Mouse (Mus musculus) lung, embryonic 16.5 days (tissue): ENCODE data around the gene Irak1. TPM values are rescaled to one million over a fixed set of nuclear protein-coding genes. Genes with fewer than 3 reads are reported as not detected.
A peak's percentile ranks its signal among the peaks of the same experiment; 100 is the strongest.

Experiments
- ATAC-seq: fragments of 200-750 bp; cut with Nextera tagmentation; 2 replicates; pipeline ENCODE4 v1.8.0; 2017; ENCODE audit warnings: low read depth, mild to moderate bottlenecking, moderate library complexity
- H3K27ac ChIP-seq: fragments of 300-500 bp; sonication (generic); 2 replicates; pipeline ENCODE4 v1.5.1; 2014; ENCODE audit warnings: mild to moderate bottlenecking, control low read depth, low read length
- H3K27me3 ChIP-seq: fragments of 300-500 bp; sonication (generic); 2 replicates; pipeline ENCODE4 v1.6.1; 2014; ENCODE audit warnings: low read depth, low read length, mixed read lengths; ENCODE audit not compliant: control insufficient read depth, insufficient read depth
- H3K36me3 ChIP-seq: fragments of 300-500 bp; sonication (generic); 2 replicates; pipeline ENCODE4 v1.6.1; 2014; ENCODE audit warnings: low read length; ENCODE audit not compliant: control insufficient read depth, insufficient read depth
- H3K4me1 ChIP-seq: fragments of 300-500 bp; sonication (generic); replicated peaks from 2 replicates; pipeline ENCODE4 v1.6.1; 2014; ENCODE audit warnings: low read length, mixed read lengths; ENCODE audit not compliant: control insufficient read depth, insufficient read depth
- H3K4me2 ChIP-seq: fragments of 300-500 bp; sonication (generic); 2 replicates; pipeline ENCODE4 v1.6.1; 2014; ENCODE audit warnings: low read depth, low read length, control low read depth
- H3K4me3 ChIP-seq: fragments of 300-500 bp; sonication (generic); 2 replicates; pipeline ENCODE4 v1.5.1; 2014; ENCODE audit warnings: mild to moderate bottlenecking, low read length, control low read depth
- H3K9ac ChIP-seq: fragments of 300-500 bp; sonication (generic); 2 replicates; pipeline ENCODE4 v1.6.1; 2014; ENCODE audit warnings: low read length, control low read depth
- H3K9me3 ChIP-seq: fragments of 300-500 bp; sonication (generic); 2 replicates; pipeline ENCODE4 v1.6.1; 2016; ENCODE audit warnings: low read length; ENCODE audit not compliant: control insufficient read depth
- WGBS: fragments of 180-500 bp; shearing (Covaris S2); extraction: QIAGEN DNeasy Blood & Tissue Kit; methylation state at CpG from one replicate; pipeline ENCODE4 v1.1.7; 2014; 5-methylcytosine and 5-hydroxymethylcytosine counted together
- polyA plus RNA-seq: library from polyadenylated mRNA; unstranded; fragments of >200 nt; fragmentation: Nextera tagmentation; extraction: Ambion mirVana; gene quantifications from 2 replicates; pipeline ENCODE4 v1.2.1, GENCODE M21; 2015

The Irak1 gene
- polyA plus RNA-seq, 1 experiment from 2014 or later, result 61.6 TPM

GRCm38 (mm10) chrX:74006401-74006800 lies 17.3 kb downstream of the Irak1 start:
- H3K27me3 ChIP-seq, result no peaks in the 10 kb centered on the region; the same call in 1 of the 2 replicates
- H3K4me2 ChIP-seq, result no peak overlapping the region
- ATAC-seq, result no peak
- no peak overlapping the region for H3K4me3 ChIP-seq
- H3K4me1 ChIP-seq, result no peaks in the 10 kb centered on the region
- H3K27ac ChIP-seq, result no peak overlapping the region
- H3K9ac ChIP-seq, result no peak overlapping the region
- H3K36me3 ChIP-seq, result no peaks in the 10 kb centered on the region
- WGBS, result 79% methylated on average over 21 of the region's 21 CpGs
- no peaks in the 10 kb centered on the region for H3K9me3 ChIP-seq

- Histone ChIP-seq H3K36me3 (no peaks in the 10 kb centered on the region), H3K4me3 (no peak overlapping the region), H3K27ac (no peak overlapping the region), H3K9me3 (no peaks in the 10 kb centered on the region), H3K27me3 (no peaks in the 10 kb centered on the region; the same call in 1 of the 2 replicates), H3K9ac (no peak overlapping the region), H3K4me2 (no peak overlapping the region), H3K4me1 (no peaks in the 10 kb centered on the region)
- WGBS, result 67% methylated on average over 2 of the region's 2 CpGs
- ATAC-seq, result no peak
Measured at GRCm38 (mm10) chrX:74003644-74004043, 20.1 kb downstream of the Irak1 start.

GRCm38 (mm10) chrX:74001024-74001423 lies 22.7 kb downstream of the Irak1 start:
- Histone ChIP-seq H3K4me2 (no peak overlapping the region), H3K4me3 (no peak overlapping the region), H3K27ac (no peak overlapping the region), H3K27me3 (no peaks in the 10 kb centered on the region), H3K9me3 (no peaks in the 10 kb centered on the region), H3K36me3 (no peaks in the 10 kb centered on the region), H3K9ac (no peak overlapping the region), H3K4me1 (no peaks in the 10 kb centered on the region)
- 65% methylated on average over 3 of the region's 3 CpGs for WGBS
- no peak for ATAC-seq

GRCm38 (mm10) chrX:73998911-73999869 lies 24.5 kb downstream of the Irak1 start:
- H3K36me3 ChIP-seq, result no peaks in the 10 kb centered on the region
- no peaks in the 10 kb centered on the region for H3K4me1 ChIP-seq
- H3K27me3 ChIP-seq, result no peaks in the 10 kb centered on the region
- H3K9me3 ChIP-seq, result no peaks in the 10 kb centered on the region
- ATAC-seq, result peak; percentile 89
- no peak overlapping the region for H3K4me2 ChIP-seq
- 31% methylated on average over 8 of the region's 8 CpGs for WGBS
- H3K27ac ChIP-seq, result no peak overlapping the region
- no peak overlapping the region for H3K9ac ChIP-seq
- H3K4me3 ChIP-seq, result no peak overlapping the region

DNA sequence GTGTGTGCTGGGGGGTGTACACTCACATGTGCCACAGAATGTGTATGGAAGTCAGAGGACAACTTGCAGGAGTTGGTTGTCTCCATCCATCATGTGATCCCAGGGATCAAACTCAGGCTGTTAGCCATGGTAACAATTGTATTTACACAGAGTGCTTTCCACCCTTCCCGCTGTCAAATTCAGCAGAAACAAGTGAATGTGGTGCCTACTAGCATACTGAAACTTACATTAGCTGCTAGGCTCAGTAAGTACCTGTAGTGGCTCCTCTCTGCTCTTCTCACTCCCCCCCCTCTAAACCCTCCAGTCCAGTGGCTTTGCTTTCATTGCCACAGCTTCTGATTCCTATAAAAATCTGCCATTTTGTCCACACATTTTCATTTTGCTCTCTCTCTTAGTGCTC lies 45.9 kb downstream of the Irak1 start:
- no peak overlapping the region for H3K4me3 ChIP-seq
- 54% methylated on average over 1 of the region's 1 CpGs for WGBS

GRCm38 (mm10) chrX:73976283-73976682 lies 47.4 kb downstream of the Irak1 start:
- H3K9me3 ChIP-seq, result no peaks in the 10 kb centered on the region
- WGBS, result 84% methylated on average over 2 of the region's 2 CpGs
- H3K4me2 ChIP-seq, result no peak overlapping the region
- no peak overlapping the region for H3K9ac ChIP-seq
- no peaks in the 10 kb centered on the region for H3K27me3 ChIP-seq
- no peak overlapping the region for H3K27ac ChIP-seq
- ATAC-seq, result no peak
- no peak overlapping the region for H3K4me3 ChIP-seq
- H3K4me1 ChIP-seq, result no peaks in the 10 kb centered on the region
- H3K36me3 ChIP-seq, result no peaks in the 10 kb centered on the region

More for the DNA sequence above, 45.9 kb downstream of the Irak1 start:
- H3K9ac ChIP-seq, result no peak overlapping the region
- H3K9me3 ChIP-seq, result no peaks in the 10 kb centered on the region
- no peak overlapping the region for H3K4me2 ChIP-seq
- H3K4me1 ChIP-seq, result no peaks in the 10 kb centered on the region
- no peak for ATAC-seq
- H3K36me3 ChIP-seq, result no peaks in the 10 kb centered on the region
- H3K27ac ChIP-seq, result no peak overlapping the region
- no peaks in the 10 kb centered on the region for H3K27me3 ChIP-seq

- no peak overlapping the region for H3K9ac ChIP-seq
- no peak for ATAC-seq
- no peaks in the 10 kb centered on the region for H3K9me3 ChIP-seq
- WGBS, result 77% methylated on average over 4 of the region's 4 CpGs
- H3K36me3 ChIP-seq, result no peaks in the 10 kb centered on the region
- no peak overlapping the region for H3K4me2 ChIP-seq
- H3K4me3 ChIP-seq, result no peak overlapping the region
- no peaks in the 10 kb centered on the region for H3K4me1 ChIP-seq
- no peaks in the 10 kb centered on the region for H3K27me3 ChIP-seq
- no peak overlapping the region for H3K27ac ChIP-seq
Measured at GRCm38 (mm10) chrX:73972774-73973173, 50.9 kb downstream of the Irak1 start.

- no peaks in the 10 kb centered on the region for H3K36me3 ChIP-seq
Measured at GRCm38 (mm10) chrX:73970781-73971180, 52.9 kb downstream of the Irak1 start.

GRCm38 (mm10) chrX:73969729-73970128 lies 54.0 kb downstream of the Irak1 start:
- 90% methylated on average over 2 of the region's 2 CpGs for WGBS
- no peak overlapping the region for H3K4me3 ChIP-seq
- no peak overlapping the region for H3K9ac ChIP-seq
- H3K4me1 ChIP-seq, result no peaks in the 10 kb centered on the region
- no peak overlapping the region for H3K27ac ChIP-seq
- H3K9me3 ChIP-seq, result no peaks in the 10 kb centered on the region
- ATAC-seq, result no peak
- no peaks in the 10 kb centered on the region for H3K36me3 ChIP-seq
- H3K4me2 ChIP-seq, result no peak overlapping the region
- H3K27me3 ChIP-seq, result no peaks in the 10 kb centered on the region

More at GRCm38 (mm10) chrX:73970781-73971180, 52.9 kb downstream of the Irak1 start:
- H3K27me3 ChIP-seq, result no peaks in the 10 kb centered on the region
- H3K4me1 ChIP-seq, result no peaks in the 10 kb centered on the region
- no peak for ATAC-seq
- no peak overlapping the region for H3K27ac ChIP-seq
- H3K9ac ChIP-seq, result no peak overlapping the region
- no peak overlapping the region for H3K4me2 ChIP-seq
- H3K4me3 ChIP-seq, result no peak overlapping the region
- H3K9me3 ChIP-seq, result no peaks in the 10 kb centered on the region
